ENCODE assay signal across 8 mouse cellular contexts in genomic region chr2:129198436-129199327, GRCm38 (mm10). TPM values are rescaled to one million over a fixed set of nuclear protein-coding genes. Genes with fewer than 3 reads are reported as not detected.
DNase-seq lines count a peak whose midpoint lies in the region; ATAC-seq lines count a peak whose summit lies in the region.

Gene Slc20a1 (plus strand): TSS chr2:129198764.

- intact Hi-C loops in gastrocnemius, postnatal 14 days (cut with DNase I; ENCODE audit: low total_unique reads), result no loop called here
- intact Hi-C loops in left cerebral cortex, postnatal 10 days (cut with DNase I), result loop anchor here (5.0 kb wide), 2 partner anchors 44 to 71 kb away; partner anchors contain the start of gene Chchd5

- peak; percentile 91 for ATAC-seq in inflammation-experienced regulatory T-cells, adult 6 months
- peak; percentile 94 for ATAC-seq in megakaryocyte-erythroid progenitor cell, adult 5-6 weeks (replicated peaks; ENCODE audit: low FRiP score, low TSS enrichment, poor library complexity, severe bottlenecking)

- DNase-seq in adipocyte (ENCODE audit: low spot score), result peak; percentile 98
- DNase-seq in embryo, embryonic 10 days (ENCODE audit: low spot score), result peak; percentile 98
- peak; percentile 100 for DNase-seq in gastrocnemius, postnatal 14 days
- peak; percentile 98 to 100 for DNase-seq in left cerebral cortex, postnatal 10 days (ENCODE audit: extremely low spot score in 1 of 2, low spot score in 2 of 2)
- DNase-seq in right cerebral cortex, postnatal 25 days, result peak; percentile 100
- DNase-seq in urinary bladder, postnatal 4 days (ENCODE audit: low spot score in 2 of 2), result peak; percentile 99 to 100

RNA-seq across cellular contexts. Expression of gene Slc20a1, which starts in this region (rescaled TPM):
- 1 to 10 TPM; 4.5 to 5.1 TPM for total RNA-seq in gastrocnemius, postnatal 14 days (2021)
- 100 to 1,000 TPM in 1 of 3 experiments, 10 to 100 TPM in 2; 95.3 to 104 (median 98.9) TPM for polyA plus RNA-seq in inflammation-experienced regulatory T-cells, adult 6 months (2017; shearing (Covaris generic))
- total RNA-seq in left cerebral cortex, postnatal 10 days (2021), result 100 to 1,000 TPM; 123 to 124 TPM
- total RNA-seq in megakaryocyte-erythroid progenitor cell, adult 5-6 weeks (2014; fragmentation: Nextera tagmentation), result 105 and 115 TPM in 2 replicates
- total RNA-seq in megakaryocyte-erythroid progenitor cell, adult 5-6 weeks (2017), result 180 and 206 TPM in 2 replicates

Comparison
In these comparisons a context has a peak if more than half of its experiments do, and no peak if none do; other contexts are left out.
1. Peak in every context shown above with its lines: DNase-seq and ATAC-seq.
2. RNA of gene Slc20a1 (total RNA-seq): 105 to 206 TPM in megakaryocyte-erythroid progenitor cell, adult 5-6 weeks and 123 to 124 TPM in left cerebral cortex, postnatal 10 days; 4.5 to 5.1 TPM in gastrocnemius, postnatal 14 days; every median in the first group is over 10 times any median in the second.